Mouse (Mus musculus) large intestine, adult 2 months (tissue): ENCODE measurements at regions not wholly inside any gene's neighbourhood (a gene's known extent, or its start where the extent isn't known, plus 50 kb on each side); places are given as distances from the start of the nearest gene placed in this dataset.

Experiments
- DNase-seq: peaks from one replicate; pipeline ENCODE4 v3.0.0-alpha.2; 2012; ENCODE audit warnings: low read depth, low spot score
- WGBS: fragments of 180-500 bp; shearing (Covaris S2); methylation state at CpG from one replicate; pipeline ENCODE4 v1.1.7; 2018; 5-methylcytosine and 5-hydroxymethylcytosine counted together

DNA sequence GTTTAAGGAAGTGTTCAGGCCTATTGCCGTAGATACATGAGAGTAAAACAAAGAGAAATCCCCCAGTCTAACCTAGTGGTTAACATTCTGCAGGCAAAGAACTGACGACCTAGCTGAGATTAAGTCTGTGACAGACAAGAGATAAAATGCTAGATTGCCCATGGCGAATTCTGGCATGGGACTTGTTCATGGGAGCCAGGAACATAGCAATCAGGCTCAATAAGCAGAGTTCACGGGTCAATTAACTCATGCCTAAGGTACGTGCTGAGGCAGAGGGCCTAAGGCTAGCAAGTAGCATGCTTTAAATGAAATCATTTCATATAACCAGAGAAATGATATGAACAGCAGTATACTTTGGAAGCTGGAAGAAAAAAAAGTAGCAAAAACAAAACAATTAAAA, 1119.2 kb upstream of the Adgrl2 start:
- DNase-seq: no peak
- WGBS: 79% methylated on average over 5 of the region's 5 CpGs

DNA sequence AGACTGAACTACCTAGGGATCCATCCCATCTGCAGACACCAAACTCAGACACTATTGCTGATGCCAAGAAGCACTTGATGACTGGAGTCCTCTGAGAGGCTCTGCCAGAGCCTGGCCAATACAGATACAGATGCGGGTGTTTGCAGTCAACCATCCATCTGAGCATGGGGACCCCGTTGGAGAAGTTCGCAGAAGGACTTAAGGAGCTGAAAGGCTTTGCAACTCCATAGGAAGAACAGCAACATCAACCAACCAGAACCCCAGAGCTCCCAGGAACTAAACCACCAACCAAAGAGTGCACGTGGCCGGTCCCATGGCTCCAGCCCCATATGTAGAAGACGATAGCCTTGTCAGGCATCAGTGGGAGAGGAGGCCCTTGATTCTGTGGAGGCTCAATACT, 1121.9 kb upstream of the Adgrl2 start:
- DNase-seq: no peak
- WGBS: 92% methylated on average over 6 of the region's 6 CpGs

GRCm38 (mm10) chr3:150119866-150120265, 1129.5 kb upstream of the Adgrl2 start:
- WGBS: 62% methylated on average over 3 of the region's 3 CpGs
- no peak for DNase-seq

- no peak for DNase-seq
- 84% methylated on average over 1 of the region's 1 CpGs for WGBS
These were observed 1156.3 kb upstream of the Adgrl2 start for GRCm38 (mm10) chr3:150146635-150147034.

GRCm38 (mm10) chr3:150151152-150151822, 1160.9 kb upstream of the Adgrl2 start:
- WGBS: 49% methylated on average over 7 of the region's 7 CpGs

DNA sequence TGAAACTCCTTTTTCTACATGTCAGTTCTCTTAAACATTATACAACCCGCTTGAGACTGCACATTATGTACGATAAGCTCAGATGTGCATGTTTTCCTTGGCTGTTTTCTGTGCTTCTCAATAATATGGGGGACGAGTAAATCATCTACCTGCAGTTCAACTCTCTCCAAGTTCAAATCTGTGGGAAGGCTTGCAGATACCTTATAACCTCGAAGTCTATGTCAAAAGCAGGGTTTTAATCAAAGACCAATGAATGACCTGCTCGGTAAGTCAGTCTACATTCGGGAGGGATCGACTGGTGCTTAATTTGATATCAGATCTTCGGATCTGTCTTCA, 1161.4 kb upstream of the Adgrl2 start:
- no peak for DNase-seq
- 61% methylated on average over 8 of the region's 8 CpGs for WGBS

More at GRCm38 (mm10) chr3:150151152-150151822, 1160.9 kb upstream of the Adgrl2 start:
- no peak for DNase-seq

DNA sequence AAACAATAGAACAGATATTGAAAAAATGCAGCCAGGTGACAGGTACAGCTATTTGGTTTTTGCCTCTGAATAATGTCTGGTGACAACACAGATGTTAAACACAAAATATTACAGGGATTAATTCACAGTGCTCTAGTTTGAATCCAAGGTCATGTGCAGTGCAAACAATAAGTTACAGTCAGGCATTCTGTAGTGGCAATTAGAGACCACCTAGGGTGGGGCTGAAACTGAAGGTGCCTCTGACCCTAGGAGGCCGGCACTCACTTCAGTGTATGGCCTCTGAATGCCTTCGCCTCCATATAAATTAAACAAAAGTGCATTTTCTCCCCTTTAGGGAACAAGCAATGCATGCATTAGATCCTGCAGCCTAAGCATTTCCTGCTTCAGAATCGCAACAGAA, 1162.5 kb upstream of the Adgrl2 start:
- 43% methylated on average over 3 of the region's 3 CpGs for WGBS
- DNase-seq: no peak

DNA sequence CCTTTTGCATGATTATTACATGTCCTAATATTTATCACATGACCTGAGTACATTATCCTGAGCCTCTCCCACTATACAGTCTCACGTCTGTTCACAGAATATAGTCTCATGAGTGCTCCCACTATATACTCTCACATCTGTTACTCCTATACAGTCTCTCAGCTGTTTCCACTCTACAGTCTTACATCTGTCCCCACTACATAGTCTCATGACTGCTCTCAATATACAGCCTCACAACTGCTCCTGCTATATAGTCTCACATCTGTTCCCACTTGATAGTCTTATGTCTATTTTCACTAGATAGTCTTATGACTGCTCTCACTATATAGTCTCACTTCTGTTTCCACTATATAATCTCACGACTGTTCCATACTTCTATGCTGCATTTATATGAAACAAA, 1195.5 kb upstream of the Adgrl2 start:
- 69% methylated on average over 2 of the region's 2 CpGs for WGBS
- no peak for DNase-seq

DNA sequence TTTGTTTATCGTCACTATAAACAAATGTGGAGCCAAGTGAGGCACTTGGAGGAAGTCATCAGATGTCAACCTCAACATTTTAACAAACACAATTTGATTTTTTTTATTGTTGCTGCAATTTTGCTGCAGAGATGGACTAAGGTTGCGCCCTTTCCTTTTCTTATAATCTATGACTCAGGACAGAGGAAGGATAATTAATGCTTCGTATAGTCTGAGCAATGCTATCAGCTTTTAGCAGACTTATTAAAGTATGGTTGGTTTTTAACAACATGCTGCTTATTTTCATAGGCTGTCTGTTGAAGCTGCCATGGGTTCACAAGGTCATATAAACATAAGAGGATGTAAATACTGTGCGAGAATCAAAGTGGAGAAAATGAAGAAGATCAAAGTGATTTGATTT, 1202.8 kb upstream of the Adgrl2 start:
- DNase-seq: no peak
- WGBS: 66% methylated on average over 4 of the region's 4 CpGs

- DNase-seq: no peak
- WGBS: 63% methylated on average over 5 of the region's 5 CpGs
These were observed 1208.1 kb upstream of the Adgrl2 start for GRCm38 (mm10) chr3:150198492-150198891.

DNA sequence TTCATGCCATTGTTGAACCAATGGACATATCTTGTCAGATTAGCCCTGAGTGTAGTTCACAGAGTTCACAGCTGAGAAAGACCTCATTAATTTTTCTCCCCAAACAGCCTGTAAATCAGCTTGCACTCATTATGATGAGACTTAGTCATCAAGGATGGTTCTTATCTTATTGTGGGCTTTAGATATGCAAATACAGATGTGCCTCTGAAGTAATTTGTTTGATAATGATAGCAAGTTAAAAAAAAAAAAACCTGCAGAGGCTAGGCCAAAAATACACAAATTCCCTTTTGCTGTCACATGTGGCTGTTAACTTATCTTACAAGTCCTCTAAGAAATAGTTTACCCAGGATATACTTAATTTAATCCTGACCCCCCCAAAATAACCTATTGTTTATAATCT, 1215.5 kb upstream of the Adgrl2 start:
- no peak for DNase-seq

DNA sequence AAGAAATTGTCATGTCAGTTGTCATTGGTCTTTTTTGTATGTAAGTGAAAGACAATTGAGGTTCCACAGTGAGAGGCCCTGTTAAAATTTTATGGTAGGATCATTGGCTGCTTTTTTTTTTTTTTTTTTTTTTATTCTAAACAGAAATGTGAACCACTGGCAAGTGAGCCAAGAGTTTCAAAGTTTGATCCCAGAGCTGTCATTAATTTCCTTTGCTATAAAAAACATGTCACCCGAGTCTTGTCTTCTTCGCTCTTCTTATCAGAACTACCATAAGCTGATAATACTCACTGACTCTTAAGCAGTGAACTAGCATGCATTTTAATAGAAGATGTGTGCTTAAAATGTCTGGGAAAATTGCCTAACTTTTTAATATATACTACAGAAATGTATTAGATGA, 1204.4 kb upstream of the Adgrl4 start:
- WGBS: 78% methylated on average over 2 of the region's 2 CpGs
- DNase-seq: no peak

DNA sequence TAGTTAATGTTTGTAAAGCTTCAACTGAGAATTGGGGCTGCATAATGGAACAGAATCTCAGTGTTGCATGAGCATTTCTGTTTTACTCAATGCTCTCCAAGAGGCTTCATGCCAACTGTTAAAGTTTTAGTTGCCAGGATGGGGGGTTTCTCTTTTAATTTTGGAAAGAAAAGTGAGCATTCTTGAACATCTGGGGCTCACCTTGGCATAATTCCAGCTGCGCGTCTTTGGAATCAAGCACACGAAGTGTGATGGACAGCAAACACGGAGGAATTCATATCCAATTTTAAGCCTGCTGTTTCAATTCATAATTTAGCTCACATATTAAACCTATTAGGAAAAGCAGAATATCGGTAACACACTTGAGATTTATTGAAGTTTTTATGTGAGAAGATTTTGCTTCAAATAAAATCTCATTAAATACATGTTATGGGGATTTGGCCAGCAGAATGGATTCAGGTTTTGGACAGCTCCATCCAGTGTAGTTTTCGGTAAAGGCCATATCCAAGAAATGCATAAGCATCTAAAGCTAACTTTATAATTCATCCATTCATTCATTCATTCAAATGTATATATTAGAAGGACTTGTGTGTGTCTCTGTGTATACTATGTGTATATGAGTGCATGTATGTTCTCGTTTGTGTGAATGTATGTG, 1200.6 kb upstream of the Adgrl4 start:
- no peak for DNase-seq
- 77% methylated on average over 7 of the region's 7 CpGs for WGBS

DNA sequence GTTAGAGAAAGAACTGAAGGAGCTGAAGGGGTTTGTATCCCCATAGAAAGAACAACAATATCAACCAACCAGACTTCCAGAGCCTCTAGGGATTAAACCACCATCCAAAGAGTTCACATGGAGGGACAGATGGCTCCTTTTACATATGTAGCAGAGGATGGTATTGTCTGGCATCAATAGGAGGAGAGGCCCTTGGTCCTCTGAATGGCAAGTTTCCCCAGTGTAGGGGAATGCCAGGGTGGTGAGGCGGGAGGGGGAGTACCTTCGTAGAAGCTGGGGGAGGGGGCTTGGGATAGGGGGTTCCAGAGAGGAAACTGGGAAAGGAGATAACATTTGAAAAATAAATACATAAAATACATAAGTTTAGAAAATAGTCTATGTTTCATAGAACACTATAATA, 1162.6 kb upstream of the Adgrl4 start:
- DNase-seq: no peak
- WGBS: 91% methylated on average over 2 of the region's 2 CpGs

- WGBS: 53% methylated on average over 2 of the region's 2 CpGs
- no peak for DNase-seq
These were observed 1141.5 kb upstream of the Adgrl4 start for GRCm38 (mm10) chr3:150296057-150296710.

DNA sequence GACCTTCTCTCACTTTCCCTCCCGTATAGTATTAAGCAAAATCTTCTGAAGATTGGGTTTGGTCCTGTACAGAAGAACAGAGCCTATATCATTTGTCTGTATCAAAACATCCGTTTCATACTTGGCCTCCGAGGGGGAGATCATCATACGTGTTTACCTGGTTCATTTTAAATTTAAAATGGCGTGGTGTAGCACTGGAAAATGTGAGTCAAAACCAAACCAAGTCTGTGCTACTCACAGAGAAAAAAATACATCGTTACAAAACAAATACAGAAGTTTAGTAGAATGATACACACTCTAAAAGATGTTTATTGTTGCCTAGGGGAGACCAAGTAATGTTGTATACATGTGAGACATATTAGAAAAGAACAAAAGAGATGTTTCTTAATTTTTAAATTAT, 1108.9 kb upstream of the Adgrl4 start:
- 77% methylated on average over 6 of the region's 6 CpGs for WGBS
- no peak for DNase-seq

DNA sequence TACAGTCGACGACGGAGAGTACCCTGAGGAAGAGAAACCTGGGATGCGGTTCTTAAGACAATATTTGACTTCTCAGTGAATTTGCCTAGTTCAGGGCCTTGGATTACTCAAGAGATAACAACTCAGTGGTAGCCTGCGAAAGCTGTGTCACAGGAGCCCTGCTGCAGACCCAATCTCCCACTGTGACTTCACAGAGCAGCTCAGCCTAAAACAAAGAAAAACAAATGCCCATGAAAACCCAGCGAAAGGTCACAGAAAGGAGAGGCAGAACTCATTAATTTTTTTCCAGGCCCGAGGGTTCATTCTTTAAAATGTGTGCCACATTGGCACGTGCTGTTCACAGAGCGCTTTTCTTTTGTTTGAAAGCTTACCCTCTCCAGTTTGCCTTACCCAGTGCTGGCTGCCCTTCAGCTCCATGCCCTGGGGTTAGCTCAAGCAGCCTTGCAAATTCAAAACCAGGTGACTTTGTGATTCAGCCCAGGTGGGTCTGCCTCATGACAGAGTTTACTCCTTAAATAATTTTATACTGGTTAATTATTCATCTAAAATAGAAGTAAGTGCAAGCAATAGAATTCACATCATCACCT, 1085.5 kb upstream of the Adgrl4 start:
- no peak for DNase-seq

GRCm38 (mm10) chr3:150365766-150366165, 1071.9 kb upstream of the Adgrl4 start:
- WGBS: 51% methylated on average over 3 of the region's 3 CpGs
- DNase-seq: no peak

More for the DNA sequence above, 1085.5 kb upstream of the Adgrl4 start:
- WGBS: 41% methylated on average over 9 of the region's 9 CpGs

DNA sequence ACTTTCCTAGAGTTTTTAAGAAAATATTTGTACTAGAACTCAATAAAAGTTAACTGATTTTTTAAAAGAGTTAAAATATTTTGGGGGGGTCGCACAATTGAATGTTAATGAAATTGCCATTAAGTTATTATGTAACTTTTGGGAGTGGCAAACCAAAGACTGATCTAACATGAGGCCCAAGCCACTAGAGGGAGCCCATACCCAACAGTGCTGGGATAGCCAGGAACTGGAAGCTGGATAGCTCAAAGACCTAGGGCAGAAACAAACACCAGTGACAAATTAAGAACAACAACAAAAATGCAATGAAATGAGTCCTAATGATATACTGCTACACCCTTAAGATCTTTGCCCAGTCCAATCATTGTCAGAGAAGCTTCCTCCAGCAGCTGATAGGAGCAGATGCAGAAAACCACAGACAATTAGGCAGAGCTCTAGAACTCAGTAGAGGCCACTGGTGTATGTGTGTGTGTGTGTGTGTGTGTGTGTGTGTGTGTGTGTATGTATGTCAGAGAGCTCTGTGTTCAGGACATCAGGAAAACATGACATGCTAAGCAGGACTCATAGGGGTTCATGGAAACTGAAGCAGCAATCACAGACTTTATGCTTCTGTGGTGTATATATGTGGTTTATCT, 1052.6 kb upstream of the Adgrl4 start:
- WGBS: 8% methylated on average over 1 of the region's 1 CpGs
- DNase-seq: peak; percentile 1

- no peak for DNase-seq
- 77% methylated on average over 2 of the region's 2 CpGs for WGBS
These were observed 1035.9 kb upstream of the Adgrl4 start for GRCm38 (mm10) chr3:150401694-150402301.
